Mouse (Mus musculus): ENCODE measurements around the gene Cacng2. TPM values are rescaled to one million over a fixed set of nuclear protein-coding genes. Genes with fewer than 3 reads are reported as not detected.

Cacng2 gene
- not detected for polyA plus RNA-seq (2014; fragmentation: Illumina TruSeq; extraction: RNeasy Lipid Tissue Mini Kit (QIAGEN cat#74804); ENCODE audit: low read depth, low replicate concordance)

GRCm38 (mm10) chr15:78119704-78120103 is at the start of gene Cacng2:
Gene Cacng2, minus strand, starts transcription at chr15:78120028.

DNA sequence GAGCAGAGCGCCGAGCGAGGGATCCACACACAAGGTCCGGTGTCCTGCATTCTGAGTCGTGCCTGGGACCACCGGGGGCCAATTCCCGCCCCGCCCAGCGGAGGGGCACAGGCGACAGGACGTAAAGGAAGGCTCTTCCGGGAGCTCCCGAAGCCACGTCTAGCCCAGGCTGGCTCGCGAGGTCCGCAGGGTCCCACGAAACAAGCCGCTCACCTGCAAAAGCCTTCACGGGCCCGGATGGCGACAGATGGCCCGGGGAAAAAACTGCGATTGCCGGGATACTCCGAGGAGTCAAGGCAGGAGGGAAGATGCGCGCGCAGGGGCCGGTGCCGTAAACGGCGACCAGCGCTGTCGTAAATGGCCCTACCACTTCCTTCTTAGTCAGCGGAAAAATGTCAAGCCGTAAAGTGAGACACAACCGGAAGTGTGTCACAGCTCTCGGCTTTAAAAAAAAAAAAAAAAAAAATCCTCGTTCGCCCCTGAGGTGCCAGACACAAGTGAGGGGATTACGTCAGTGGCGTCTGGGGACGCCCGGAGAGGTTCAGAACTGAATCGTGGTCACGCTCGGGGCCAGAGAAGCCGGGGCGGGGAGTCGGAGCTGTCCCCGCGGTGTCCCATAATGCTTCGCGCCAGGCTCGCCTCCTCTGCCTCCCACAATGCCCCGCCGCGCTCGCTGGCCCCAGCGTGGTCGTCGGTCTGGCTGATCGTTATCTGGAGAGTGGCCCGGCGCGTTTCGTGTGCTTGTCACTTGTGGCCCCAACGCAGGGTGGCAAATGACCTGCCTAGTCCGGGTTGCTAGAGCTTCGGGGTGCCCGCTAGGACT is 149.1 kb downstream of the Cacng2 start, which contains the start of gene Eif3d:
Gene Eif3d (minus strand): TSS at position 344 of the 823 bp plus-strand sequence.

DNA sequence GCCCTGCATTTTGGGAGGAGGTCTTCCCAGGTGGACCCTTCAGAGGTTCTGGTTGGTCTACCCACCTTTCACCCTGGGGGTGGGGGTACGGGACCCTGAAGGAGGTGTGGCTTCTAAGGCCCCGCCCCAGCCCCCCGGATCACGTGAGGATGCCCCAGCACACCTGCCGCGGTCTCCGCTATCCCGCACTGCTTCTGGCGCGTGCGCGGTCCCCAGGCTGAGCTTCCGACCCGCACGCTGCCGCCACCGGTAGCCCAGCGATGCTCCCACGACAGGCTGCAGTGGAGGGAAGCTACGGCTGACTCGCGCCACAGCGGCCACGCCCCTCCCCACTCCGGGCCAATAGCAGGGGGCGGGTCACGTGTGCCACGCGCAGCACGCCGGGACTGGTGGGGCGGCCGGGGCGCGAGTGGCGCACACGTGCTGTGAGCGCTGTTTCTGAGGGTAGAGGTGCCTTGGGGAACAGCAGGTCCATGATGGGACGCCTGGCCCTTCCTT is 163.4 kb downstream of the Cacng2 start, which contains the start of gene Foxred2:
Gene Foxred2 (minus strand): TSS at position 319 of the 498 bp plus-strand sequence.

Other genes with a start within 250 kb of the Cacng2 start
- gene Txn2, start 191.0 kb downstream of the Cacng2 start, polyA plus RNA-seq (2014; fragmentation: Illumina TruSeq; extraction: RNeasy Lipid Tissue Mini Kit (QIAGEN cat#74804); ENCODE audit: low read depth, low replicate concordance) = 71.3 TPM
- gene Foxred2, start 163.3 kb downstream of the Cacng2 start, polyA plus RNA-seq (2014; fragmentation: Illumina TruSeq; extraction: RNeasy Lipid Tissue Mini Kit (QIAGEN cat#74804); ENCODE audit: low read depth, low replicate concordance) = 3.2 TPM
- 15.1 TPM for gene Eif3d, start 149.2 kb downstream of the Cacng2 start, polyA plus RNA-seq (2014; fragmentation: Illumina TruSeq; extraction: RNeasy Lipid Tissue Mini Kit (QIAGEN cat#74804); ENCODE audit: low read depth, low replicate concordance)
- 5.6 TPM for gene Ift27, start 54.1 kb upstream of the Cacng2 start, polyA plus RNA-seq (2014; fragmentation: Illumina TruSeq; extraction: RNeasy Lipid Tissue Mini Kit (QIAGEN cat#74804); ENCODE audit: low read depth, low replicate concordance)
- gene Pvalb, start 86.4 kb upstream of the Cacng2 start, polyA plus RNA-seq (2014; fragmentation: Illumina TruSeq; extraction: RNeasy Lipid Tissue Mini Kit (QIAGEN cat#74804); ENCODE audit: low read depth, low replicate concordance) = 11.3 TPM
- not detected for gene Ncf4, start 124.8 kb upstream of the Cacng2 start, polyA plus RNA-seq (2014; fragmentation: Illumina TruSeq; extraction: RNeasy Lipid Tissue Mini Kit (QIAGEN cat#74804); ENCODE audit: low read depth, low replicate concordance)
- gene Csf2rb2, start 185.7 kb upstream of the Cacng2 start, polyA plus RNA-seq (2014; fragmentation: Illumina TruSeq; extraction: RNeasy Lipid Tissue Mini Kit (QIAGEN cat#74804); ENCODE audit: low read depth, low replicate concordance) = 0.69 TPM
- 0.69 TPM for gene Csf2rb, start 205.7 kb upstream of the Cacng2 start, polyA plus RNA-seq (2014; fragmentation: Illumina TruSeq; extraction: RNeasy Lipid Tissue Mini Kit (QIAGEN cat#74804); ENCODE audit: low read depth, low replicate concordance)

All from kidney, adult 10 weeks (tissue).